Mouse (Mus musculus) gonadal fat pad, adult 2 months (tissue): ENCODE results near the gene Jam3. TPM values are rescaled to one million over a fixed set of nuclear protein-coding genes. Genes with fewer than 3 reads are reported as not detected.

Experiments
- polyA plus RNA-seq: library from polyadenylated mRNA; depleted of rRNA; stranded (reverse); fragments of >200 nt; gene quantifications from 2 replicates; pipeline ENCODE4 v1.2.3, GENCODE M21; 2012; rRNA removed

The Jam3 gene
- polyA plus RNA-seq, 1 experiment = 16.2 TPM

Other genes starting within 250 kb of the Jam3 start
- gene Gm1110, start 232.3 kb downstream of the Jam3 start, polyA plus RNA-seq = 249 and 390 TPM in 2 replicates
- 57.4 and 69.7 TPM in 2 replicates for gene Acad8, start 155.9 kb downstream of the Jam3 start, polyA plus RNA-seq
- gene Thyn1, start 155.7 kb downstream of the Jam3 start, polyA plus RNA-seq = 26.1 and 26.4 TPM in 2 replicates
- 39.5 and 46.3 TPM in 2 replicates for gene Vps26b, start 125.4 kb downstream of the Jam3 start, polyA plus RNA-seq
- gene Ncapd3, start 125.2 kb downstream of the Jam3 start, polyA plus RNA-seq = 15.2 and 16.6 TPM in 2 replicates
- 0.46 and 0.95 TPM in 2 replicates for gene Igsf9b, start 143.8 kb upstream of the Jam3 start, polyA plus RNA-seq
- gene Spata19, start 241.4 kb upstream of the Jam3 start, polyA plus RNA-seq = 0.68 and 1.6 TPM in 2 replicates